Mouse (Mus musculus): Measurements from ENCODE around the gene Drap1.

The Drap1 gene

GRCm38 (mm10) chr19:5448354-5449150 lies 23.8 kb upstream of the Drap1 start:
- DNase-seq (ENCODE audit: low spot score in 2 of 2) = no peak

- DNase-seq (ENCODE audit: low spot score in 2 of 2) = peak; percentile 59 to 63
Observed at GRCm38 (mm10) chr19:5447515-5448353, 23.0 kb upstream of the Drap1 start, which contains the start of gene Fosl1. Fosl1 (plus strand) TSS chr19:5447547.

- DNase-seq (ENCODE audit: low spot score in 2 of 2) = no peak
Observed at GRCm38 (mm10) chr19:5445747-5446146, 21.0 kb upstream of the Drap1 start.

GRCm38 (mm10) chr19:5444954-5445353 lies 20.2 kb upstream of the Drap1 start:
- no peak for DNase-seq (ENCODE audit: low spot score in 2 of 2)

GRCm38 (mm10) chr19:5444371-5444908 lies 19.7 kb upstream of the Drap1 start:
- no peak for DNase-seq (ENCODE audit: low spot score in 2 of 2)

GRCm38 (mm10) chr19:5433951-5434350 lies 9.2 kb upstream of the Drap1 start:
- no peak for DNase-seq (ENCODE audit: low spot score in 2 of 2)

GRCm38 (mm10) chr19:5432992-5433852 lies 8.4 kb upstream of the Drap1 start:
- DNase-seq (ENCODE audit: low spot score in 2 of 2) = peak; percentile 36 to 63

- DNase-seq (ENCODE audit: low spot score in 2 of 2) = peak in 1 of 2 experiments; percentile 53
Observed at GRCm38 (mm10) chr19:5431911-5432464, 7.2 kb upstream of the Drap1 start.

- DNase-seq (ENCODE audit: low spot score in 2 of 2) = no peak
Observed at GRCm38 (mm10) chr19:5430408-5430807, 5.6 kb upstream of the Drap1 start.

GRCm38 (mm10) chr19:5429806-5430205 lies 5.0 kb upstream of the Drap1 start:
- DNase-seq (ENCODE audit: low spot score in 2 of 2) = peak in 1 of 2 experiments; percentile 39

GRCm38 (mm10) chr19:5429219-5429618 lies 4.4 kb upstream of the Drap1 start:
- no peak for DNase-seq (ENCODE audit: low spot score in 2 of 2)

- DNase-seq (ENCODE audit: low spot score in 2 of 2) = no peak
Observed at GRCm38 (mm10) chr19:5428083-5428482, 3.3 kb upstream of the Drap1 start.

GRCm38 (mm10) chr19:5426640-5427290 lies 2.0 kb upstream of the Drap1 start:
- no peak for DNase-seq (ENCODE audit: low spot score in 2 of 2)

GRCm38 (mm10) chr19:5425906-5426565 lies 1.3 kb upstream of the Drap1 start:
- no peak for DNase-seq (ENCODE audit: low spot score in 2 of 2)

GRCm38 (mm10) chr19:5424092-5424781 lies 542 bp downstream of the Drap1 start:
- DNase-seq (ENCODE audit: low spot score in 2 of 2) = peak in 1 of 2 experiments; percentile 60

- no peak for DNase-seq (ENCODE audit: low spot score in 2 of 2)
Observed at GRCm38 (mm10) chr19:5423561-5423960, 1.2 kb downstream of the Drap1 start.

GRCm38 (mm10) chr19:5422895-5423443 lies 1.8 kb downstream of the Drap1 start:
- DNase-seq (ENCODE audit: low spot score in 2 of 2) = no peak

- DNase-seq (ENCODE audit: low spot score in 2 of 2) = no peak
Observed at GRCm38 (mm10) chr19:5422267-5422666, 2.5 kb downstream of the Drap1 start.

- DNase-seq (ENCODE audit: low spot score in 2 of 2) = no peak
Observed at GRCm38 (mm10) chr19:5421784-5422183, 3.0 kb downstream of the Drap1 start.

All from heart, adult 9 months (tissue).